Mouse (Mus musculus) heart, embryonic 11.5 days (tissue): ENCODE results near the gene H2al1m. TPM values are rescaled to one million over a fixed set of nuclear protein-coding genes. Genes with fewer than 3 reads are reported as not detected.
"Not testable (repeated sequence)": the region's sequence is repeated elsewhere in the genome, so short reads cannot be mapped to it uniquely, and the experiment has no call there.

Experiments used
- ATAC-seq: fragments of 200-750 bp; cut with Nextera tagmentation; replicated peaks from 2 replicates; pipeline ENCODE4 v1.8.0; 2017; ENCODE audit warnings: moderate library complexity; ENCODE audit not compliant: insufficient number of reproducible peaks, low FRiP score, low TSS enrichment
- H3K27ac ChIP-seq: fragments of 300-500 bp; sonication (generic); 2 replicates; pipeline ENCODE4 v1.5.1; 2014; ENCODE audit warnings: mild to moderate bottlenecking, low read depth, low read length
- H3K27me3 ChIP-seq: fragments of 300-500 bp; sonication (generic); 2 replicates; pipeline ENCODE4 v1.6.1; 2014; ENCODE audit warnings: mild to moderate bottlenecking, low read length, mixed read lengths; ENCODE audit not compliant: control insufficient read depth, insufficient read depth
- H3K36me3 ChIP-seq: fragments of 300-500 bp; sonication (generic); 2 replicates; pipeline ENCODE4 v1.6.1; 2014; ENCODE audit warnings: mild to moderate bottlenecking, low read length, moderate library complexity, mixed read lengths; ENCODE audit not compliant: control insufficient read depth, insufficient read depth
- H3K4me1 ChIP-seq: fragments of 300-500 bp; sonication (generic); 2 replicates; pipeline ENCODE4 v1.6.1; 2014; ENCODE audit warnings: low read length; ENCODE audit not compliant: control insufficient read depth, insufficient read depth
- H3K4me2 ChIP-seq: fragments of 300-500 bp; sonication (generic); 2 replicates; pipeline ENCODE4 v1.6.1; 2014; ENCODE audit warnings: mild to moderate bottlenecking, moderate library complexity
- H3K4me3 ChIP-seq: fragments of 300-500 bp; sonication (generic); 2 replicates; pipeline ENCODE4 v1.5.1; 2014; ENCODE audit warnings: low read depth, low read length
- H3K9ac ChIP-seq: fragments of 300-500 bp; sonication (generic); 2 replicates; pipeline ENCODE4 v1.6.1; 2014; ENCODE audit warnings: mild to moderate bottlenecking, low read depth, low read length, moderate library complexity
- H3K9me3 ChIP-seq: fragments of 300-500 bp; sonication (generic); replicated peaks from 2 replicates; pipeline ENCODE4 v1.6.1; 2016; ENCODE audit warnings: low read length; ENCODE audit not compliant: control insufficient read depth
- WGBS: fragments of 180-500 bp; shearing (Covaris S2); extraction: QIAGEN DNeasy Blood & Tissue Kit; methylation state at CpG from one replicate; pipeline ENCODE4 v1.1.7; 2014; ENCODE audit not compliant: insufficient replicate concordance; 5-methylcytosine and 5-hydroxymethylcytosine counted together
- polyA plus RNA-seq: library from polyadenylated mRNA; unstranded; fragments of >200 nt; fragmentation: Nextera tagmentation; extraction: Ambion mirVana; gene quantifications from 2 replicates; pipeline ENCODE4 v1.2.1, GENCODE M21; 2014

H2al1m gene
- polyA plus RNA-seq, 1 experiment from 2014 or later = 0.99 TPM

DNA sequence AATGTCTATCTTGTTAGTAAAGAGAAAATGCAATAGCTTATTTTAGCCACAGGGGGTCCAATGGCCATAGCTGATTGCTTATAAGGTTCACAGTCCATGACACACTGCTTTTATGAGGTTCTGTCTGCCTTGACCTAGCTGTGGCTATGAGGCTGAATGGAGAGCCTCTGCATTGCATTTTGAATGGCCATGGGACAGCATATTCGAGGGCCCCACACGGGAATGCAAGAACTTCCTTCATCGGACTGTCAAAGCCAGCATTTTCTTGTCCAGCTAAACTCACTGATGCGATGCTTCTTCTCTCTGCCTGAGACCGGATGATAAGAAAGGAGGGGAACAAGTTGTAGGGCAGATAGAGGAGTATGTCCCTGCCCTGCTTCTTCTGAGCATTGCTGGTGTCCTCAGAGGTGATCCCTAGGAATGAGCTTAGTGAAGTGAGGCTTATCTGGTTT, 14.9 kb downstream of the H2al1m start:
- H3K4me3 ChIP-seq = no peak overlapping the region
- WGBS = 69% methylated on average over 5 of the region's 5 CpGs
- no peak overlapping the region for H3K9ac ChIP-seq
- H3K36me3 ChIP-seq = no peaks in the 10 kb centered on the region
- 0 out of 2 replicates have a peak overlapping the region, but pooled peaks have one; percentile 35 for H3K27ac ChIP-seq
- H3K9me3 ChIP-seq = no peaks in the 10 kb centered on the region
- H3K27me3 ChIP-seq = no peaks in the 10 kb centered on the region
- H3K4me2 ChIP-seq = no peak overlapping the region
- H3K4me1 ChIP-seq = no peaks in the 10 kb centered on the region
- peak; percentile 76 for ATAC-seq

DNA sequence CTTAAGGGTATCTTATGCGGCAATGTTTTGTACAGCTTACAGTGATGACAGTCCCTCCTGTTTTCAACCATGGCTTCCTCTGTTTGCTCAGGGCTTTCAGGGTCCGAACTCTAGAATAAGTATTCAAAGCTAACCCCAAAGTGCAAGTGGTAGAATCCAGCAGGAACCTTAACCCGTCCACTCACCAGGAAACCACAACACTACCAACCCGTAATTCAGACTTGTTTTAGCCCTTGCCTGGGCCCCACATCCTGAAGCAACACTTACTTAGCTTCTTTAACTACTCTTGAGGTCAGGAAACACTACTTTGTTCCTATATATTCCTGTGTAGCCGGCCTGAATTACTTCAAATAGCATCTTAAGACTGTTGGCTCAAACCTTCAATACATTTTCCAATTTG, 19.2 kb downstream of the H2al1m start:
- ATAC-seq = no peak

GRCm38 (mm10) chrX:9303455-9303854, 19.9 kb downstream of the H2al1m start:
- Histone ChIP-seq H3K27ac (no peak overlapping the region), H3K4me1 (no peaks in the 10 kb centered on the region), H3K9ac (no peak overlapping the region), H3K27me3 (no peaks in the 10 kb centered on the region), H3K36me3 (no peaks in the 10 kb centered on the region), H3K4me3 (no peak overlapping the region), H3K4me2 (no peak overlapping the region), H3K9me3 (no peaks in the 10 kb centered on the region)
- 55% methylated on average over 1 of the region's 1 CpGs for WGBS
- no peak for ATAC-seq

More for the DNA sequence above, 19.2 kb downstream of the H2al1m start:
- Histone ChIP-seq H3K36me3 (no peaks in the 10 kb centered on the region), H3K4me1 (no peaks in the 10 kb centered on the region), H3K27me3 (no peaks in the 10 kb centered on the region), H3K4me3 (no peak overlapping the region), H3K4me2 (no peak overlapping the region), H3K9ac (no peak overlapping the region), H3K9me3 (no peaks in the 10 kb centered on the region), H3K27ac (no peak overlapping the region)
- WGBS = 78% methylated on average over 5 of the region's 5 CpGs

GRCm38 (mm10) chrX:9316457-9316856, 32.9 kb downstream of the H2al1m start:
- H3K27ac ChIP-seq, H3K4me3 ChIP-seq, ATAC-seq, H3K36me3 ChIP-seq, H3K4me2 ChIP-seq, H3K4me1 ChIP-seq, H3K9ac ChIP-seq, H3K27me3 ChIP-seq, H3K9me3 ChIP-seq: not testable (repeated sequence)

GRCm38 (mm10) chrX:9327954-9328353, 44.4 kb downstream of the H2al1m start:
- H3K9ac ChIP-seq, H3K4me1 ChIP-seq, H3K27ac ChIP-seq, H3K27me3 ChIP-seq, ATAC-seq, H3K9me3 ChIP-seq, H3K36me3 ChIP-seq, H3K4me2 ChIP-seq, H3K4me3 ChIP-seq: not testable (repeated sequence)
- 86% methylated on average over 21 of the region's 26 CpGs for WGBS

- not testable (repeated sequence) for H3K9me3 ChIP-seq, H3K27ac ChIP-seq, H3K27me3 ChIP-seq, H3K4me3 ChIP-seq, H3K9ac ChIP-seq, H3K4me1 ChIP-seq, H3K4me2 ChIP-seq, H3K36me3 ChIP-seq, ATAC-seq
- 81% methylated on average over 12 of the region's 12 CpGs for WGBS
These were observed 48.9 kb downstream of the H2al1m start for GRCm38 (mm10) chrX:9332366-9332962.

DNA sequence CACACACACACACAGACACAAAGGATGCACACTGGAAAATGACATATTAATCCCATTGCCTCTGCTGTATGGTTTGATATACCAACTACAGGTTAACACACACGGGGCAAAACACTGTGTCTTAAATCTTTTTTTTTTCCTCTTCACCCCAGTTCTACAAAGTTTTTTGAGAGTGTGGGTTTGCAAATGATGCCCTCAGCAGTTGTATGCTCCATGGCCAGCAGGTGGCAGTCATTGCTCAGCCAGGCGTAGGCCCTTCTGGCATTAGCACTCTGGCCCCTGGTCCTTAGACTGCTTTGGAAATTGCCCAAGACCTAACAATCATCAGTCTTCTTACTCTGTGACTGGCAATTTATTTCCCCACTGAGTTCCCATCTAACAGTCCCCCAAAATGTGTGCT, 49.5 kb downstream of the H2al1m start:
- H3K4me3 ChIP-seq, H3K9ac ChIP-seq, H3K4me1 ChIP-seq, H3K27ac ChIP-seq, H3K9me3 ChIP-seq, H3K27me3 ChIP-seq, H3K36me3 ChIP-seq, H3K4me2 ChIP-seq, ATAC-seq: not testable (repeated sequence)
- 42% methylated on average over 2 of the region's 2 CpGs for WGBS

Other genes with a start within 250 kb of the H2al1m start
- gene Fthl17f, start 220.7 kb upstream of the H2al1m start, polyA plus RNA-seq = not detected in 2 replicates
- gene 4930402K13Rik, start 179.2 kb upstream of the H2al1m start, polyA plus RNA-seq = not detected in 2 replicates
- gene Lancl3, start 83.9 kb upstream of the H2al1m start, polyA plus RNA-seq = 0.43 and 0.45 TPM in 2 replicates
- gene Gm14862, start 26.9 kb upstream of the H2al1m start, polyA plus RNA-seq = 0.56 and 0.94 TPM in 2 replicates
- gene Xk, start 11.0 kb upstream of the H2al1m start, polyA plus RNA-seq = 8.9 and 10.6 TPM in 2 replicates
- not detected in 2 replicates for gene H2al1k, start 66.9 kb downstream of the H2al1m start, polyA plus RNA-seq
- 0.20 and 0.67 TPM in 2 replicates for gene Cybb, start 204.0 kb downstream of the H2al1m start, polyA plus RNA-seq